Mouse (Mus musculus) kidney, adult 2 months (tissue): ENCODE measurements at regions not wholly inside any gene's neighbourhood (a gene's known extent, or its start where the extent isn't known, plus 50 kb on each side); places are given as distances from the start of the nearest gene placed in this dataset.

Source experiments
- DNase-seq: peaks from one replicate; pipeline ENCODE4 v3.0.0; 2021
- H3K27ac ChIP-seq: fragments of 200-500 bp; 2 replicates; pipeline ENCODE4 v1.5.1; 2012; ENCODE audit warnings: low read depth, low read length, control low read depth, inconsistent platforms; ENCODE audit not compliant: insufficient read depth
- H3K27me3 ChIP-seq: fragments of 200-500 bp; replicated peaks from 2 replicates; pipeline ENCODE4 v1.6.1; 2012; ENCODE audit warnings: mild to moderate bottlenecking, moderate library complexity, low read length, inconsistent platforms; ENCODE audit not compliant: control insufficient read depth, insufficient read depth
- H3K36me3 ChIP-seq: fragments of 200-500 bp; 2 replicates; pipeline ENCODE4 v1.6.1; 2012; ENCODE audit warnings: mild to moderate bottlenecking, moderate library complexity, low read length, inconsistent platforms; ENCODE audit not compliant: control insufficient read depth, insufficient read depth
- H3K4me1 ChIP-seq: fragments of 200-500 bp; 2 replicates; pipeline ENCODE4 v1.6.1; 2011; ENCODE audit warnings: low read length; ENCODE audit not compliant: control insufficient read depth, insufficient read depth
- H3K4me3 ChIP-seq: fragments of 200-500 bp; 2 replicates; pipeline ENCODE4 v1.5.1; 2011; ENCODE audit warnings: mild to moderate bottlenecking, low read depth, low read length, control low read depth; ENCODE audit not compliant: insufficient read depth
- CTCF ChIP-seq: fragments of 200-500 bp; conservative IDR thresholded peaks from 2 replicates; pipeline ENCODE4 v1.5.1; 2011; ENCODE audit warnings: low read depth, mild to moderate bottlenecking, control low read depth, low read length, moderate library complexity, mixed read lengths; ENCODE audit not compliant: insufficient read depth, insufficient read length
- POLR2A ChIP-seq: fragments of 200-500 bp; IDR thresholded peaks from one replicate; pipeline ENCODE4 v1.6.1; 2011; ENCODE audit warnings: low read depth, low read length, control low read depth
- WGBS: fragments of 180-500 bp; shearing (Covaris S2); methylation state at CpG from one replicate; pipeline ENCODE4 v1.1.7; 2018; 5-methylcytosine and 5-hydroxymethylcytosine counted together

GRCm38 (mm10) chr10:106335166-106335565, 135.0 kb upstream of the Ppfia2 start:
- Histone ChIP-seq H3K27ac (no peak overlapping the region), H3K27me3 (no peaks in the 10 kb centered on the region), H3K4me3 (no peak overlapping the region), H3K36me3 (no peaks in the 10 kb centered on the region), H3K4me1 (no peaks in the 10 kb centered on the region)
- no peak for DNase-seq
- 86% methylated on average over 1 of the region's 1 CpGs for WGBS
- TF ChIP-seq POLR2A (no peak), CTCF (no peak)

DNA sequence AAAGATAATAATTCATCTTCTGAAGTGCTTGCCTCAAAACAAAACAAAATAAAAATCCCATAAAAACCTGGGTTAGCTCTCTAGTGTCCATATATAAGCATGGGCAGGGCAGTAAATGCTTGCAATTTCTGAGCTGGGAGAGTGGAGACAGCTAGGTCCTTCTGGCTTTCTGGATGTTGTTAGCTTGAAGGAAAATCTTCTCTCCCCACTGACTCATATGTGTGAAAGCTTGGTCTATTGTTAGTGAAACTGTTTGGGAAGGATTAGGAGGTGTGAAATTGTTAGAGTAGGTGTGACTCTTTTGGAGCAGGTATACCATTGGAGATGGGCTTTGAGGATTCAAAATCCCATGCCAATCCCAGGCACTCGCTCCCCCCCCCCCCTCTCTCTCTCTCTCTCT, 118.5 kb upstream of the Ppfia2 start:
- 40% methylated on average over 1 of the region's 1 CpGs for WGBS
- H3K27me3 ChIP-seq = no peaks in the 10 kb centered on the region
- DNase-seq = no peak
- H3K27ac ChIP-seq = no peak overlapping the region
- TF ChIP-seq POLR2A = no peak
- TF ChIP-seq CTCF = no peak
- no peaks in the 10 kb centered on the region for H3K4me1 ChIP-seq
- H3K36me3 ChIP-seq = no peaks in the 10 kb centered on the region
- H3K4me3 ChIP-seq = no peak overlapping the region

DNA sequence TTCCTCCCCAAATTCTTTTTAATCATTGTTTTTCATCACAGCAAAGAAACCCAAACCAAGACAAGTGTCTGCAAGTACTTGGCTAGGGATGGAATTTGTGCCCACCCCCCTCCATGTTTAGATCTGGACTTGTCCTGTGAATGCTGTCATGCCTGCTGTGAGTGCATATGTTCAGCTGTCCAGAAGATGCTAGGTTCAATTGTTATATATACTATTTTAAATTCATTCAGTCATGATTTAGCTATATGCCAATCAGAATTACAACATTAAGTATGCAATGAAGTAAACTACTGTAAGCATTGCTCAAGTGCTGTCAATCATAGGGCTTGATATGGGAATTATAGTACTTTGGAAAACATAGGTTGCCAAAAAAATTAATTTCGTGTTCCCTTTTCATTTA, 94.5 kb upstream of the Ppfia2 start:
- no peak for DNase-seq
- TF ChIP-seq CTCF (no peak), POLR2A (no peak)
- Histone ChIP-seq H3K27me3 (no peaks in the 10 kb centered on the region), H3K27ac (no peak overlapping the region), H3K4me3 (no peak overlapping the region), H3K4me1 (no peaks in the 10 kb centered on the region), H3K36me3 (no peaks in the 10 kb centered on the region)
- 73% methylated on average over 1 of the region's 1 CpGs for WGBS

- Histone ChIP-seq H3K4me3 (no peak overlapping the region), H3K4me1 (no peaks in the 10 kb centered on the region), H3K36me3 (no peaks in the 10 kb centered on the region), H3K27me3 (no peaks in the 10 kb centered on the region), H3K27ac (no peak overlapping the region)
- no peak for DNase-seq
- TF ChIP-seq POLR2A (no peak), CTCF (no peak)
- WGBS = 76% methylated on average over 3 of the region's 3 CpGs
Observed at GRCm38 (mm10) chr10:106376161-106376560, 94.0 kb upstream of the Ppfia2 start.

- H3K4me1 ChIP-seq = no peaks in the 10 kb centered on the region
- DNase-seq = no peak
- H3K27ac ChIP-seq = no peak overlapping the region
- H3K36me3 ChIP-seq = no peaks in the 10 kb centered on the region
- H3K27me3 ChIP-seq = no peaks in the 10 kb centered on the region
- 57% methylated on average over 2 of the region's 2 CpGs for WGBS
- H3K4me3 ChIP-seq = no peak overlapping the region
- no peak for TF ChIP-seq CTCF
- TF ChIP-seq POLR2A = no peak
Observed at GRCm38 (mm10) chr10:106380628-106381027, 89.5 kb upstream of the Ppfia2 start.

DNA sequence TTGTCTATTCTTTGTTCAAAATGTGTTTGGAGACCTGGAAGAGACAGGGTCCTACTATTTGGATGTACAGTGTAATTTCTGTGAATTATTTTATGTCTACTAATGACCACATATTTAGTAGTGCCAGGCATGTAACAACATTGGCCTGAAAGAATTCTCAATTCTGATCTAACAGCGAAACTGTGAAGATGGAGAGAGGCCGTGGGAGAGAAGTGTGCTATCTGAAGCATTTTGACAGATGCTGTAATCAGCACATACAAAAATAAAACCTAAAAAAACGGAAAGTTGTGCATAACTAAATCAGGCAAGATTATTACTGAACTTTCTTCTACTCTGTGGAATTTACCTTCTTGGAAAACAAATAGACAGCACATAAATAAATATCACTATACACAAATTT, 61.4 kb upstream of the Ppfia2 start:
- Histone ChIP-seq H3K36me3 (no peaks in the 10 kb centered on the region), H3K27me3 (no peaks in the 10 kb centered on the region), H3K4me3 (no peak overlapping the region), H3K27ac (no peak overlapping the region), H3K4me1 (no peaks in the 10 kb centered on the region)
- DNase-seq = no peak
- TF ChIP-seq CTCF (no peak), POLR2A (no peak)
- 83% methylated on average over 3 of the region's 3 CpGs for WGBS

GRCm38 (mm10) chr10:106413181-106413580, 57.0 kb upstream of the Ppfia2 start:
- Histone ChIP-seq H3K36me3 (no peaks in the 10 kb centered on the region), H3K4me3 (no peak overlapping the region), H3K27ac (no peak overlapping the region), H3K27me3 (no peaks in the 10 kb centered on the region), H3K4me1 (no peaks in the 10 kb centered on the region)
- DNase-seq = no peak
- WGBS = 76% methylated on average over 4 of the region's 4 CpGs
- TF ChIP-seq CTCF (no peak), POLR2A (no peak)

GRCm38 (mm10) chr10:106414990-106415389, 55.1 kb upstream of the Ppfia2 start:
- H3K27ac ChIP-seq = no peak overlapping the region
- H3K36me3 ChIP-seq = no peaks in the 10 kb centered on the region
- no peak for DNase-seq
- no peaks in the 10 kb centered on the region for H3K27me3 ChIP-seq
- 56% methylated on average over 1 of the region's 1 CpGs for WGBS
- no peak for TF ChIP-seq POLR2A
- no peak for TF ChIP-seq CTCF
- no peaks in the 10 kb centered on the region for H3K4me1 ChIP-seq
- no peak overlapping the region for H3K4me3 ChIP-seq
